Mouse (Mus musculus) ES-E14 (cell line): Measurements from ENCODE around the gene Ryr1. TPM values are rescaled to one million over a fixed set of nuclear protein-coding genes. Genes with fewer than 3 reads are reported as not detected.

Source experiments
- DNase-seq: peaks from one replicate; pipeline ENCODE4 v3.0.0-alpha.2; 2013; ENCODE audit warnings: low read depth, low spot score
- H3K27ac ChIP-seq: 2 replicates; pipeline ENCODE4 v1.5.1; 2012; ENCODE audit warnings: low read depth, mild to moderate bottlenecking, low read length, moderate library complexity, mixed read lengths; ENCODE audit not compliant: poor library complexity, insufficient read depth, severe bottlenecking
- H3K36me3 ChIP-seq: 2 replicates; pipeline ENCODE4 v1.6.1; 2012; ENCODE audit warnings: mild to moderate bottlenecking, low read length, moderate library complexity, mixed read lengths; ENCODE audit not compliant: control insufficient read depth, poor library complexity, insufficient read depth, severe bottlenecking
- H3K4me1 ChIP-seq, 2 experiments: fragments of 150-350 bp in 1 of 2; sonication (generic) in 1 of 2; 2 replicates each; pipeline ENCODE4 v1.6.1; 2012; ENCODE audit warnings: low read length in 2 of 2, mild to moderate bottlenecking in 1 of 2, mixed read lengths in 1 of 2; ENCODE audit not compliant: control insufficient read depth in 2 of 2, insufficient read depth in 2 of 2, poor library complexity in 1 of 2
- H3K4me3 ChIP-seq, 2 experiments: fragments of 150-350 bp in 1 of 2; sonication (generic) in 1 of 2; 2 replicates each; pipeline ENCODE4 v1.5.1; 2012; ENCODE audit warnings: low read length in 2 of 2, low read depth in 1 of 2, mild to moderate bottlenecking in 1 of 2, mixed read lengths in 1 of 2; ENCODE audit not compliant: insufficient read depth in 1 of 2, poor library complexity in 1 of 2, severe bottlenecking in 1 of 2
- H3K9ac ChIP-seq: 2 replicates; pipeline ENCODE4 v1.6.1; 2012; ENCODE audit warnings: low read depth, mild to moderate bottlenecking, low read length, mixed read lengths; ENCODE audit not compliant: poor library complexity, insufficient read depth, severe bottlenecking
- H3K9me3 ChIP-seq: fragments of 150-350 bp; sonication (generic); 2 replicates; pipeline ENCODE4 v1.6.1; 2012; ENCODE audit warnings: low read depth, mild to moderate bottlenecking, low read length; ENCODE audit not compliant: control insufficient read depth, insufficient read depth
- CHD2 ChIP-seq: IDR thresholded peaks from 2 replicates; pipeline ENCODE4 v1.6.1; 2014; ENCODE audit warnings: mild to moderate bottlenecking, low read depth, low read length, inconsistent platforms
- HCFC1 ChIP-seq: IDR thresholded peaks from 2 replicates; pipeline ENCODE4 v1.6.1; 2012; ENCODE audit warnings: low read length, inconsistent platforms, borderline replicate concordance; ENCODE audit not compliant: insufficient read depth
- ZNF384 ChIP-seq: IDR thresholded peaks from 2 replicates; pipeline ENCODE4 v1.6.1; 2012; ENCODE audit warnings: low read depth, low read length, inconsistent platforms
- in situ Hi-C, 2 experiments: fragments of 600-800 bp; cut with MboI; formaldehyde crosslinking; loops; one replicate each; pipeline ENCODE4 v1.15.1; 2025; ENCODE audit warnings: low sequenced_read_pairs in 2 of 2, inconsistent platforms in 1 of 2; ENCODE audit not compliant: unreplicated experiment in 2 of 2
- total RNA-seq: library from RNA; depleted of rRNA; stranded (reverse); fragments of 300-350 nt; gene quantifications from 2 replicates; pipeline ENCODE4 v1.2.3, GENCODE M21; 2012; rRNA removed

Ryr1 gene
- total RNA-seq, 1 experiment = 5.1 TPM

DNA sequence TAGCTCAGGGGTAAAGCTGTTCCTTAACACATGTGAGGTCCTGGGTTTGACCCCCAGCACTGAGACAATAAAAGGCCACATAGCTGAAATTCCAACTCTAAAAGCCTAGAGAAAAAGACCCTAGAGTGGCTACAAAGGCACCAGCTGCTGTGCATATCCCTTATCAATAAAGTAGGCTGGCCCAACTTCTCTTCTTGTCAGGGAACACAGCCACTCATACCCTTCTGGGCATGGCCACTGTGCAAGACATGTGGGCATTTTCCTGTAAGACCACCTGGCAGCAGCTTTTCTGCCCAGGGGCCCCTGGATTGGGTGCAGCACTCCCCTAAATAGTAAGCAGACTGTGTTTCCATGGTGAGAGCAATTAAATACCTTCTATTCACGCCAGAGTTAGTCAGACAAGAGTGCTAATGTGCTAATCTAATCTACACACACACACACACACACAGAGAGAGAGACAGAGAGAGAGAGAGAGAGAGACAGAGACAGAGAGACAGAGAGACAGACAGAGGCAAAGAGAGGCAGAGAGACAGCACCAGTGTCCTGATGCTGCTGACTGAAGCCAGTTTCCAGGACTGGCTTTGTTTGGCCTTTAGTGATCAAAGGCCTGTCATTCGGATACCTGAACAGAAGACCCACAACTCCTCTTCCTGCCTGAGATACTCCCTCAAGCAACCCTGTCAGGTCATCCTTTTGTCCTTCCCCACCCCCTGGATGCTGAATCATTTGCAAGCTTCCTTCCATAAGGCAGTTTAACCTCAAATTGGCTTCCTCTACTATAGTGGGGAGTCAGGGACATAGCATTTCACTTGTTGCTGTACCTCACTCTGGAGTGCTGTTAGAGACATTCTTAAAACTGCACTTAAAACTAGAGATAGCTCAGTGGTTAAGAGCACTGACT, 171.3 kb downstream of the Ryr1 start:
- peaks cover 18% of the 10 kb centered on the region for H3K36me3 ChIP-seq
- H3K9ac ChIP-seq = no peak overlapping the region
- in situ Hi-C loops = no loop called here
- TF ChIP-seq HCFC1 (0 out of 2 replicates have a peak, but pooled peaks have one; percentile 45), CHD2 (0 out of 2 replicates have a peak, but pooled peaks have one; percentile 43), ZNF384 (no peak)
- H3K4me1 ChIP-seq = peaks cover 22 to 32% of the 10 kb centered on the region in 2 experiments
- H3K27ac ChIP-seq = no peak overlapping the region
- no peaks in the 10 kb centered on the region for H3K9me3 ChIP-seq
- no peak overlapping the region for H3K4me3 ChIP-seq
- DNase-seq = no peak

Other genes starting within 250 kb of the Ryr1 start
- 2.0 and 2.1 TPM in 2 replicates for gene Capn12, start 243.8 kb downstream of the Ryr1 start, total RNA-seq
- 566 and 627 TPM in 2 replicates for gene Actn4, start 162.8 kb downstream of the Ryr1 start, total RNA-seq
- gene Eif3k, start 143.3 kb downstream of the Ryr1 start, total RNA-seq = 474 and 500 TPM in 2 replicates
- 14.8 and 15.6 TPM in 2 replicates for gene Map4k1, start 143.1 kb downstream of the Ryr1 start, total RNA-seq
- 5.6 and 5.9 TPM in 2 replicates for gene Rasgrp4, start 9.7 kb upstream of the Ryr1 start, total RNA-seq
- gene Fam98c, start 31.1 kb upstream of the Ryr1 start, total RNA-seq = 20.8 and 42.5 TPM in 2 replicates
- 0.67 and 1.2 TPM in 2 replicates for gene Ggn, start 45.0 kb upstream of the Ryr1 start, total RNA-seq
- gene Spred3, start 45.2 kb upstream of the Ryr1 start, total RNA-seq = 5.1 and 6.2 TPM in 2 replicates
- gene Psmd8, start 55.5 kb upstream of the Ryr1 start, total RNA-seq = 209 and 211 TPM in 2 replicates
- 2.1 and 2.9 TPM in 2 replicates for gene Catsperg1, start 88.9 kb upstream of the Ryr1 start, total RNA-seq
- 6.2 and 8.5 TPM in 2 replicates for gene Kcnk6, start 107.3 kb upstream of the Ryr1 start, total RNA-seq
- 201 and 296 TPM in 2 replicates for gene Yif1b, start 113.2 kb upstream of the Ryr1 start, total RNA-seq
- 19.9 and 20.0 TPM in 2 replicates for gene 2200002D01Rik, start 123.3 kb upstream of the Ryr1 start, total RNA-seq
- 202 and 424 TPM in 2 replicates for gene Spint2, start 156.7 kb upstream of the Ryr1 start, total RNA-seq
- gene Ppp1r14a, start 164.1 kb upstream of the Ryr1 start, total RNA-seq = 10.6 and 11.2 TPM in 2 replicates
- gene Dpf1, start 178.8 kb upstream of the Ryr1 start, total RNA-seq = 18.0 and 20.0 TPM in 2 replicates